Comparison of ENCODE assay signal across 15 mouse cellular contexts in the genomic region with DNA sequence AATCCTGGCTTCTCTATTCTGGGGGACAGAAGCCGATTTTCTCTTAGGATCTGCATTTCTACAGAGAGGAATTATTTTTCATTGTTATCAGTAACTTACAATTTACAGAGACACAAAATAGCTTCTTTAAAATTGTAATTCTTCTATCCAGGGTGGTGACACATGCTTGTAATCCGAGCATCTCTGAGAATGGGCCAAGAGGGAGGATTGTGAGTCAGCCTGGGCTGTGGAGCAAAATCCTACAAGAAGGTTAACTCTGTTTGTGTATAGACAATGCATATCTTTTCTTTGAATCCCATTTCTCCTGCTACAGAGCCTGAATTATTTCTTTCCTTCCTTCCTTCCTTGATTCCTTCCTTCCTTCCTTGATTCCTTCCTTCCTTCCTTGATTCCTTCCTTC.
"Had no signal": no experiment of that assay in that cellular context is flagged by ENCODE, and none has a peak within 500 bp of the region (broad histone marks: within the 10 kb centered on the region; RNA-seq: fewer than 3 reads in every experiment).

No protein-coding gene starts in this region.

- DNase-seq: cerebellum, adult 9-10 months; cerebellum, adult 9-11 months; cerebellum, postnatal 10 days; cerebellum, postnatal 14 days; cerebellum, postnatal 25 days; cerebellum, postnatal 36 days; embryo, embryonic 11 days; forebrain, postnatal 0 days; gastrocnemius, adult 2 months; gastrocnemius, postnatal 10 days; gastrocnemius, postnatal 14 days; gastrocnemius, postnatal 25 days; gastrocnemius, postnatal 36 days; heart, adult 18-20 months; heart, adult 2 months had no signal
